Mouse (Mus musculus) large intestine, adult 2 months (tissue): Measurements from ENCODE around the gene Sox5. TPM values are rescaled to one million over a fixed set of nuclear protein-coding genes. Genes with fewer than 3 reads are reported as not detected.

Experiments
- DNase-seq: peaks from one replicate; pipeline ENCODE4 v3.0.0-alpha.2; 2012; ENCODE audit warnings: low read depth, low spot score
- WGBS: fragments of 180-500 bp; shearing (Covaris S2); methylation state at CpG from one replicate; pipeline ENCODE4 v1.1.7; 2018; 5-methylcytosine and 5-hydroxymethylcytosine counted together
- polyA plus RNA-seq: library from polyadenylated mRNA; depleted of rRNA; stranded (reverse); fragments of >200 nt; gene quantifications from 2 replicates; pipeline ENCODE4 v1.2.3, GENCODE M21; 2012

The Sox5 gene
- polyA plus RNA-seq, 1 experiment: 0.55 TPM

GRCm38 (mm10) chr6:144459486-144459885 lies 322.3 kb downstream of the Sox5 start:
- DNase-seq: no peak
- 92% methylated on average over 8 of the region's 8 CpGs for WGBS

DNA sequence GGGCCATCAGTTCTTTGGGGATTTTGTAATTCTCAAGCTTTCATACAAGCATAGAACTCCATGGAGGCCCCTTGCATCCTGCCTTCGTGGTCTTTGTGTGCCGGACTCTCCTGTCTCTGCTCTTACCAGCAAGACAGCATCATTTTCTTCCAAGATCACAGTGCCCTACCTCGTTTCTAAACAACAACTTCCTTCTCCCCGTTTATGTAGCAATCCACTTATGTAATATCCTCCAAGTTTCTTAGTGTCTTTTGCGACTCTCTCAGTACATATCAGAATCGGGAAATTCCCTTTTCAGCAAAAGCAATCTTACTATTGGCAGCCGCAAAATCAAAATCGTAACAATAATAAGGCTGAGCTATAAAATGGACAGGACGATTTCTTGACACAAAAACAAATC lies 324.3 kb downstream of the Sox5 start:
- no peak for DNase-seq
- 69% methylated on average over 9 of the region's 9 CpGs for WGBS

DNA sequence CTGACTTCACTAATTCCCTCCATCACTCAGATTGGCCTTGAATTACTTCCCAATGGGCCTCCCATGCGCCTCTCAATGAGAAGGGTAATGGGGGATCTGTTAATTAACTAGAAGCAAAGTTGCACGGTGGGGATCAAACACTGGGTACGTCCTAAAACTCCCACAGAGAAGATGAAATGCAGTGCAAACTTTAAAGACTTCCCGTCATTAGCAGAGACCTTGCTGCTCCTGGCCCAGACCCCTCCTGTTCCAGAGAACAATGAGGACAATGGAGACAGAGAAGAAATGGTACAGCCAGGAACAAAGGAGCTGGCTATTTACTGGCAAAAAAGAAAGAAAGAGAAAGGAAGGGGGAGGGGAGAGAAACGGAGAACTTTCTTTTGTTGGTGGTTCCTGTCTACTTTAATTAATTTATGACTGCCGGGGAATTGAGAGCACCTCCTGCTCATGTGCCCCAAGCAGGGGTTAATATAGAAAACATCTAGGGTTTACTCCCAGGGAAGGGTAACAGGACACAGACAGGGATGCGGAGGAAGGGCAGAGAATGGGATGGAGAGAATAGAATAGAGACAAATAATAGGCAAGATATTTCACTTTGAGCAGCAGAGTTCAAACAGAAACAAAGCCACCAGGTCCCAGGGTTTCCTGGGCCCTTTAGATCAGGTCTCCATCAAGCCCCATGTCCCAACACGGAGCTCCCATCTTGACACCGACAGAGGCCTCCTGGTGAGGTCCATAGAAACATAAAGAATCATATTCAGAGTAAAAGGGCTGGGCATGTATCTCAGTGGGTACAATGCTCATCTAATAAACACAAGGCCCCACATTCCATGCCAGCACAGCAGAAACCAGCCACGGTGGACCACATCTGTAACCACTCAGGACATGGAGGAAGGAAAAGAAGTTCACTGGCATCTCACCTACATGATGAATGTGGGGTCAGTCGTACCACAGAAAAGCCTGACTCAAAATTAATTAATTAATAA lies 327.2 kb downstream of the Sox5 start:
- WGBS: 56% methylated on average over 11 of the region's 11 CpGs
- DNase-seq: no peak

DNA sequence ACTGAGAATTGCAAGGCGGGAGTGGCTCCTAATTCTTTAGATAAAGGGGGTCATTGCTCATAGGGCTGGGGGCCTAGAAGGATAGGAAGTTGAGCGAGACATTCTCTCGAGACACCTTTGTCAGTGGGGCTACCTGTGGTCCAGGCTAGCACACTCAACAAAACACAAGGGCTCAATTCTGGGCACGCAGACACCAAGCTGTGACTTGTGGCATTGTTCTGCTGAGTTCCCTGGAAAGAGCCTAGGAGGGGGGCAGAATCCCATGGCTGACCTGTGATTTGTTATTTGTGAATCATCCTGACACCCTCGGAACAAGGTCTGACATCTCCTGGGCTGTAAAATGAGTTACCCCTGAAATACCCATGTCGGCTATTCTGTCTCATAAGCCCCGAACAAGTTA lies 328.2 kb downstream of the Sox5 start:
- WGBS: 69% methylated on average over 7 of the region's 7 CpGs
- no peak for DNase-seq

GRCm38 (mm10) chr6:144453147-144453546 lies 328.6 kb downstream of the Sox5 start:
- DNase-seq: no peak
- WGBS: 63% methylated on average over 1 of the region's 1 CpGs

- 86% methylated on average over 11 of the region's 11 CpGs for WGBS
- no peak for DNase-seq
Measured at GRCm38 (mm10) chr6:144452200-144452977, 329.4 kb downstream of the Sox5 start.

- no peak for DNase-seq
- 90% methylated on average over 4 of the region's 4 CpGs for WGBS
Measured at GRCm38 (mm10) chr6:144451631-144452030, 330.1 kb downstream of the Sox5 start.

DNA sequence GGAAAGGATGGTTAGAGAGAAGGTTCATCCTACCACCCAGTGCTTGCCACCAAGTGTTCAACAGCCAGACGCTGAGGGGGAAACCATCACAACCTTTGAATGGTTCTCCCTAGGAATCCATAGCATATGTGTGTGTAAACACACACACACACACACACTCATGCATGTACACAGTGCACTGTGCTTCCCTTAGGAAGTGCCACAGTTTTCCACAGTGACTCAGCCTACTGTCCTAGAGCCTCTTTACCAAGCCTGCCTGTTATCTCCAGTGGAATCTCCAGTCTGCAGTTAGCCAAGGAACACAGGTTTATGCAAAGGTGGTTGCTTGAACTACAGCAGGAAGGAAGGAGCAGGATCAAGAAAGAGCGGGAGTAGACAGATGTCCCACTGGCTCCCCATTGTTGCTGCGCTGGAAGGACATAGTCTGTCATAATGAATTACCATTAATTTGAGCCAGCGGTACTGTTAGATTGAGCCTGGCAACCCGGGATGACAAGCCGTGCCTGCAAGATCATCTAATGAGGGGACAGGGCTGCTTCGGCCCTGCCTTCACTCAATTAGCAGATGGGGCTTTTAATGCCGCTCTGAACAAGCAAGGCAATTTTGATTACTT lies 335.9 kb downstream of the Sox5 start:
- DNase-seq: no peak
- WGBS: 89% methylated on average over 8 of the region's 8 CpGs

DNA sequence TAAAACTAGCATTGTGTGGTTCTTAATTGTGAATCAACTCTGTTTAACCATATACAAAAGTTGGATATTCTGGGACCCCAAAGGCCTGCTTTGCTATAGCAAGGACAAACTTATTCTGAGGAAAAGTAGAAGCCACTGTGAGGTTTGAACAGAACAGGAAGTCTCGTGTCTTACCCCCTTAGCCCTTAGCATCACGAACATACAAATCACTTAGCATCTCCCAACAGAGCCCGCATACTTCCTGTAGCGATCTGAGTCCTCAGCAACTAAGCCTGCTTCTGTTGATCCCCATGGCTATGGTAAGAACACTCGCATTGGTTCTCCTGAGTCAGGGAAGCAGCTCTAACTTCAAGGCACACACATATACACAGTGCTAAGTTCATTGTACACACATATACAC lies 337.4 kb downstream of the Sox5 start:
- DNase-seq: no peak
- WGBS: 77% methylated on average over 5 of the region's 5 CpGs

DNA sequence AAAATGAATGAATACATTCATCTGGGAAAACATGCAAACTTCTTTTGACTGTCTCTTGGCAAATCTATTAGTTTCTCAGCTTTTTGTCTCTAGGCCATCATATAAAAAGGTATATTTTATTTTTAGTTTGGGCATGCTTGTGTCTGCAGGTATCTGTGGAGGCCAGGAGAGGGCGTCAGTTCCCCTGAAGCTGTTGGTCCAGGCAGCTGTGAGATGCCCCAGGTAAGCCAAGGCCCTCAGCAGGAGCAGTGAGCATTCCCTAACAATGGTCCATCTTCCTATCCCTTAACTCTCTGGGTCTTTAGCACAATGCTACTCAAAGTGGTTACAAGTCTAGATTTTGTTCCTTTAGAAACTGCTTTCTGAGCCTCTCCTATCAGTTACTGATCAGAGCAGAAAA lies 338.1 kb downstream of the Sox5 start:
- 63% methylated on average over 1 of the region's 1 CpGs for WGBS
- DNase-seq: no peak

DNA sequence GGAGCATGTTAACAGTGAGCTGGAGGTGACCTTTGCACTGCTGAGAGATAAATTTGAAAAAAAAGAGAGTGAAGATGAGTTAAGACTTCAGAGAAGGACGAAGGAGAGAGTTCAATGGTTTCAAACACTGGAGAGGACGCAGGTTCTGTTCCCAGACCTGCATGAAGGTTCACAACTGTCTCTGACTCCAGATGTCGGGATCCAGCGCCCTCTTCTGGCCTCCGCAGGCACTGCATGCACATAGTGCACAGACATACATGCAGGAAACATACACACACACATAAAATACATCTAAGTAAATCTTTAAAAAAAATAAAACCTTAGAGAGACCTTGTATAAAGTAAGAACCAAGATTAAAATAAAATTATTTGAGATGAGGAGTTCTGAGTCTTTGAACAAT lies 352.5 kb downstream of the Sox5 start:
- WGBS: 69% methylated on average over 5 of the region's 5 CpGs

GRCm38 (mm10) chr6:144408030-144408429 lies 373.7 kb downstream of the Sox5 start:
- WGBS: 66% methylated on average over 3 of the region's 3 CpGs
- DNase-seq: no peak

More for the DNA sequence above, 352.5 kb downstream of the Sox5 start:
- no peak for DNase-seq

DNA sequence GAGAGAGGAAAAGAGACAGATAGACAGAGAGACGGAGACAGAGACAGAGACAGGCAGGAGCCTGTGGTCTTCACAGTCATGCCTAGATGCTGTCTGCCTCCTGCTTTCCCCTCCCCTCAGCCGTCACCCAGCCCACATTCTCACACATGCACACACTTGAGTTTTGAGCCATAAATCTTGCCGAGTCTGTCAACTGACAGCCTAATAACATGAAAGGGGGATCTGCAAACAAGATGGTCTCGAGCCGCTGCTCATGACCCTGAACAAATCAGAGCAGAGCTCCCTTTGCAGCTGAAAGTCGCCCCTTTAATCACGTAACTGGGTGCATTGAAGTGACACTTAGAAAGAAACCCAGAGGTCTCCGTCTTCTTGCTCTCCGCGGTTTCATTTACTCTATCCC lies 383.7 kb downstream of the Sox5 start:
- WGBS: 30% methylated on average over 10 of the region's 10 CpGs
- no peak for DNase-seq

GRCm38 (mm10) chr6:144393151-144393550 lies 388.6 kb downstream of the Sox5 start:
- DNase-seq: no peak
- WGBS: 79% methylated on average over 6 of the region's 6 CpGs

DNA sequence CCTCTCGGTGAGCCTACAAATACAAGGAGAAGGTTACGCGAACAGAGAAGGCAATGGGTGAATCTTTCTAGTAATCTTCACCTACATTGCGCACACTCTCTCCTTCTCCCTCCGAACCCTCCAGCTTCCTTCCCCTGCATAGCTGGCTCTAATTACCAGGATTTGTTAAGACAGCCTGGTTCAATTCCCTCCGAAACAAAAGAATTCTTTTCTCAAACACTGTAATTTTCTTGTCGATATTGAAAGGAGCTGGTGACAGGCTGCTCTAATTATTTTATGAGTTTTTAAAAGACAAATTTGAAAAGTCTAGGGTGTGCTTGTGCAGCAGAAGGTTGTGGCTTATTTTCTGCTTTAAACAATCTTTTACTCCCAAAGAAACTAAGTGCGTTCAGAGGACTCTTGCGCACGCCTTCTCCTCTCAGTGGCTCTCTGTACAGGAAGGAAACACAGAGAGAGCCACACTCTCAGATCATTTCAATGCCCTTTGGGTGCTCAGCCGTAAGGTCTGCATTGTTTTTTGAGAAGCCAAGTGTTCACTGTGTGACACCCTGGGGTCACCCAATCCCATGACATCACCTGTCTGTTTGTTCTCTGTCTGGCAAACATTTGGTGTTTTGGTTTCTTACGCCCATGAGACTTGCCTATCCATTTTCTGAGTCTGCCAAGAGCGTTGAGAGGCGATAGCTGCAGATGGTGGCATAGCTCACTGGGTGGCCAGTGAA lies 392.3 kb downstream of the Sox5 start:
- WGBS: 82% methylated on average over 14 of the region's 14 CpGs
- DNase-seq: no peak

- DNase-seq: no peak
- 62% methylated on average over 17 of the region's 17 CpGs for WGBS
Measured at GRCm38 (mm10) chr6:144387539-144388255, 394.1 kb downstream of the Sox5 start.

DNA sequence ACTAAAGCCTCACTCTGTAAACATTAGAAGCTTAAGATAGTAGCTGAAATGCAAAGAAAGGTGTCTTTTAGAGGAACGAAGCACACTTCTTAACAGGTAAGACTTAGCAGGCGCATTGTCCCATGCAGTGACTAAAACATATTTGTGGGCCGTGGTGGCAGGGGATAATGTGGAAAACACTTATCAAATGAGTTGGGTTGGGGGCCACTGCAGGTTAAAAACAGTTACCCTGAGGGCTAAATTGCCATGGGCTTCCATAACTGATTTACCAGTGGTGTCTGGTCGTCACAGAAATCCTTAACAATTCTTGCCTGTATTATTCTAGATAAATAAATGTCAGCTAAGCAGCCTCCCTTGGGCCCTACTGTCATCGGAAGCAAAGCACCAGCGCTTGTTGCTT lies 401.1 kb downstream of the Sox5 start:
- DNase-seq: no peak
- WGBS: 85% methylated on average over 6 of the region's 6 CpGs

- DNase-seq: no peak
- WGBS: 83% methylated on average over 15 of the region's 15 CpGs
Measured at GRCm38 (mm10) chr6:144380171-144380570, 401.6 kb downstream of the Sox5 start.

GRCm38 (mm10) chr6:144374810-144375209 lies 407.0 kb downstream of the Sox5 start:
- DNase-seq: no peak
- 65% methylated on average over 11 of the region's 11 CpGs for WGBS
